Mouse (Mus musculus) hindbrain, embryonic 12.5 days (tissue): ENCODE measurements at regions not wholly inside any gene's neighbourhood (a gene's known extent, or its start where the extent isn't known, plus 50 kb on each side); places are given as distances from the start of the nearest gene placed in this dataset.

Experiments used
- ATAC-seq: fragments of 200-750 bp; cut with Nextera tagmentation; 2 replicates; pipeline ENCODE4 v1.8.0; 2017; ENCODE audit warnings: moderate TSS enrichment; ENCODE audit not compliant: low FRiP score
- H3K27ac ChIP-seq: fragments of 300-500 bp; sonication (generic); 2 replicates; pipeline ENCODE4 v1.5.1; 2016; ENCODE audit warnings: mild to moderate bottlenecking
- H3K27me3 ChIP-seq: fragments of 300-500 bp; sonication (generic); 2 replicates; pipeline ENCODE4 v1.6.1; 2016; ENCODE audit warnings: mild to moderate bottlenecking
- H3K36me3 ChIP-seq: fragments of 300-500 bp; sonication (generic); 2 replicates; pipeline ENCODE4 v1.6.1; 2016; ENCODE audit warnings: mild to moderate bottlenecking
- H3K4me1 ChIP-seq: fragments of 300-500 bp; sonication (generic); 2 replicates; pipeline ENCODE4 v1.6.1; 2016
- H3K4me2 ChIP-seq: fragments of 300-500 bp; sonication (generic); replicated peaks from 2 replicates; pipeline ENCODE4 v1.6.1; 2016; ENCODE audit warnings: mild to moderate bottlenecking
- H3K4me3 ChIP-seq: fragments of 300-500 bp; sonication (generic); 2 replicates; pipeline ENCODE4 v1.5.1; 2016; ENCODE audit warnings: mild to moderate bottlenecking
- H3K9ac ChIP-seq: fragments of 300-500 bp; sonication (generic); 2 replicates; pipeline ENCODE4 v1.6.1; 2016; ENCODE audit warnings: mild to moderate bottlenecking, moderate library complexity
- H3K9me3 ChIP-seq: fragments of 300-500 bp; sonication (generic); replicated peaks from 2 replicates; pipeline ENCODE4 v1.6.1; 2016; ENCODE audit warnings: mild to moderate bottlenecking
- WGBS: fragments of 180-500 bp; shearing (Covaris S2); methylation state at CpG from one replicate; pipeline ENCODE4 v1.1.7; 2016; 5-methylcytosine and 5-hydroxymethylcytosine counted together

DNA sequence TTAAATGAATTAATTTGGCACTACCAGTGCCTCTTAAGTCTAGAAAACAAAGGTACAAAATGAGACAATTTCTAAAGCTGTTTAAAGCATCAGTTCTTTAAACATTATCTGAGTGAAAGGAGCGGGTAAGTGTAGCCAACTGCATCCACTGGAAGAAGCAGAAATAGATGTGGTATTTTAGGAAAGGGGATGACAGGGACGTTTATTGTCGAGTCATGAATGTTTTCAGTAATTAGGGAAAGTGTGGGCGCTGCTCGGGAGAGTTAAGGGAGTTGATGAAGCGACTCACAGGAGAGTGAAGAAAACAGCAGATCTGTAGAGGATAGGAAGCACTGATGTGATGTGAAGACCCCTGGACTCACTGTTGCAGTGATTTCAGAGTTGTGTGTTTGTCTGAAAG lies 68.1 kb upstream of the Ufm1 start:
- Histone ChIP-seq H3K36me3 (no peaks in the 10 kb centered on the region), H3K4me2 (no peak overlapping the region)
- WGBS: 87% methylated on average over 6 of the region's 6 CpGs

DNA sequence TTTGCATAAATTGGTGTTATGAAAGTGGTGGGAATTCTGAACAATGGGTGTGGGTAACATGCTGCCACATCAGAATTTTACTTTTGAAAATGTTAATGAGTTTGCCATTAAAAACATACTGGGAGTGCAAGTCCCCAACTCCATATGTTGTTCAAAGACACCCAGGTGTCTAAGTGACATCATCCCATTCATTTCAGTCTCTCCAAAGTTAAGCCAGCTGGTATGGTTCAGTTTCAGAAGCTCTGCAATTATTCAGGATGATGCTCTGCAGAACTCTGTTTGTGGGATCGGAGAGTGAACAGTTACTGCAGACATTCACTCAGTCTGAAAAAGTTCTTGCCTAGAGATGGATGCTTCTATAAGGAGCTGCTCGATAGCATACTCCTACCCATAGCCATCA lies 56.3 kb upstream of the Ufm1 start:
- Histone ChIP-seq H3K4me1 (no peaks in the 10 kb centered on the region), H3K36me3 (no peaks in the 10 kb centered on the region), H3K27me3 (no peaks in the 10 kb centered on the region), H3K9me3 (no peaks in the 10 kb centered on the region), H3K4me3 (no peak overlapping the region), H3K4me2 (no peak overlapping the region), H3K27ac (no peak overlapping the region), H3K9ac (no peak overlapping the region)
- ATAC-seq: no peak
- WGBS: 96% methylated on average over 2 of the region's 2 CpGs

More for the DNA sequence above, 68.1 kb upstream of the Ufm1 start:
- Histone ChIP-seq H3K27me3 (no peaks in the 10 kb centered on the region), H3K9me3 (no peaks in the 10 kb centered on the region), H3K9ac (no peak overlapping the region), H3K27ac (no peak overlapping the region), H3K4me1 (no peaks in the 10 kb centered on the region), H3K4me3 (no peak overlapping the region)
- ATAC-seq: no peak

- Histone ChIP-seq H3K9me3 (no peaks in the 10 kb centered on the region), H3K4me2 (no peak overlapping the region), H3K27me3 (no peaks in the 10 kb centered on the region), H3K4me1 (no peaks in the 10 kb centered on the region), H3K36me3 (no peaks in the 10 kb centered on the region), H3K9ac (no peak overlapping the region), H3K27ac (no peak overlapping the region), H3K4me3 (no peak overlapping the region)
- ATAC-seq: no peak
- WGBS: 85% methylated on average over 3 of the region's 3 CpGs
These were observed 55.9 kb upstream of the Ufm1 start for GRCm38 (mm10) chr3:53919541-53919940.

DNA sequence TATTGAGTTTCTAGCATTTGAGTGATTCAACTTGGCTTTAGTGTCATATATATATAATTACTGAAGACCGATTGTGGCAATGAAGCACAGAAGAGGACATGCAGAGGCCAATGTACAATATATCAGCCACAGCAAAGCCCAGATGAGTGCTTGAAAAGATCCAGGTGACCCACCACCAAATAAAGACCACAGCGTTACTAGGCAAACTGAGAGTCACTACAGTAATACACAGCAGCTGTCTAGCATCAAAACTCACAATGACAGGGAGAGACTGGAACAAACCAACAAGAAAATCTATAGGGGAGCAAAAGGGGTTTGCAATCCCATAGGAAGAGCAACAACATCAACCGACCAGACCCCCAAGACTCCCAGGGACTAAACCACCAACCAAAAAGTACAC lies 54.3 kb upstream of the Ufm1 start:
- Histone ChIP-seq H3K9ac (no peak overlapping the region), H3K4me3 (no peak overlapping the region), H3K36me3 (no peaks in the 10 kb centered on the region), H3K27ac (no peak overlapping the region), H3K27me3 (no peaks in the 10 kb centered on the region), H3K4me2 (no peak overlapping the region), H3K4me1 (no peaks in the 10 kb centered on the region), H3K9me3 (no peaks in the 10 kb centered on the region)
- no peak for ATAC-seq
- 93% methylated on average over 3 of the region's 3 CpGs for WGBS

GRCm38 (mm10) chr3:53913984-53914669 lies 50.5 kb upstream of the Ufm1 start:
- no peaks in the 10 kb centered on the region for H3K9me3 ChIP-seq
- H3K27ac ChIP-seq: no peak overlapping the region
- 87% methylated on average over 3 of the region's 3 CpGs for WGBS
- no peaks in the 10 kb centered on the region for H3K27me3 ChIP-seq
- H3K4me2 ChIP-seq: no peak overlapping the region
- no peak for ATAC-seq
- no peak overlapping the region for H3K4me3 ChIP-seq
- no peaks in the 10 kb centered on the region for H3K4me1 ChIP-seq
- H3K36me3 ChIP-seq: no peaks in the 10 kb centered on the region
- no peak overlapping the region for H3K9ac ChIP-seq
